Mouse (Mus musculus) lung, embryonic 16.5 days (tissue): ENCODE data around the gene Mia2. TPM values are rescaled to one million over a fixed set of nuclear protein-coding genes. Genes with fewer than 3 reads are reported as not detected.

Source experiments
- ATAC-seq: fragments of 200-750 bp; cut with Nextera tagmentation; 2 replicates; pipeline ENCODE4 v1.8.0; 2017; ENCODE audit warnings: low read depth, mild to moderate bottlenecking, moderate library complexity
- H3K27ac ChIP-seq: fragments of 300-500 bp; sonication (generic); 2 replicates; pipeline ENCODE4 v1.5.1; 2014; ENCODE audit warnings: mild to moderate bottlenecking, control low read depth, low read length
- H3K27me3 ChIP-seq: fragments of 300-500 bp; sonication (generic); 2 replicates; pipeline ENCODE4 v1.6.1; 2014; ENCODE audit warnings: low read depth, low read length, mixed read lengths; ENCODE audit not compliant: control insufficient read depth, insufficient read depth
- H3K36me3 ChIP-seq: fragments of 300-500 bp; sonication (generic); 2 replicates; pipeline ENCODE4 v1.6.1; 2014; ENCODE audit warnings: low read length; ENCODE audit not compliant: control insufficient read depth, insufficient read depth
- H3K4me1 ChIP-seq: fragments of 300-500 bp; sonication (generic); replicated peaks from 2 replicates; pipeline ENCODE4 v1.6.1; 2014; ENCODE audit warnings: low read length, mixed read lengths; ENCODE audit not compliant: control insufficient read depth, insufficient read depth
- H3K4me2 ChIP-seq: fragments of 300-500 bp; sonication (generic); 2 replicates; pipeline ENCODE4 v1.6.1; 2014; ENCODE audit warnings: low read depth, low read length, control low read depth
- H3K4me3 ChIP-seq: fragments of 300-500 bp; sonication (generic); 2 replicates; pipeline ENCODE4 v1.5.1; 2014; ENCODE audit warnings: mild to moderate bottlenecking, low read length, control low read depth
- H3K9ac ChIP-seq: fragments of 300-500 bp; sonication (generic); 2 replicates; pipeline ENCODE4 v1.6.1; 2014; ENCODE audit warnings: low read length, control low read depth
- H3K9me3 ChIP-seq: fragments of 300-500 bp; sonication (generic); 2 replicates; pipeline ENCODE4 v1.6.1; 2016; ENCODE audit warnings: low read length; ENCODE audit not compliant: control insufficient read depth
- WGBS: fragments of 180-500 bp; shearing (Covaris S2); extraction: QIAGEN DNeasy Blood & Tissue Kit; methylation state at CpG from one replicate; pipeline ENCODE4 v1.1.7; 2014; 5-methylcytosine and 5-hydroxymethylcytosine counted together
- polyA plus RNA-seq: library from polyadenylated mRNA; unstranded; fragments of >200 nt; fragmentation: Nextera tagmentation; extraction: Ambion mirVana; gene quantifications from 2 replicates; pipeline ENCODE4 v1.2.1, GENCODE M21; 2015

Gene Mia2
- polyA plus RNA-seq, 1 experiment from 2014 or later, result 55.8 TPM

- ATAC-seq, result no peak
- Histone ChIP-seq H3K4me2 (no peak overlapping the region), H3K9me3 (no peaks in the 10 kb centered on the region), H3K27ac (no peak overlapping the region), H3K27me3 (no peaks in the 10 kb centered on the region), H3K9ac (no peak overlapping the region), H3K4me1 (no peaks in the 10 kb centered on the region), H3K36me3 (no peaks in the 10 kb centered on the region), H3K4me3 (no peak overlapping the region)
- 77% methylated on average over 4 of the region's 4 CpGs for WGBS
These were observed 15.1 kb upstream of the Mia2 start for GRCm38 (mm10) chr12:59080461-59080860.

GRCm38 (mm10) chr12:59084446-59084845 lies 11.2 kb upstream of the Mia2 start:
- Histone ChIP-seq H3K4me3 (no peak overlapping the region), H3K27me3 (no peaks in the 10 kb centered on the region), H3K9ac (no peak overlapping the region), H3K27ac (no peak overlapping the region), H3K4me1 (no peaks in the 10 kb centered on the region), H3K36me3 (no peaks in the 10 kb centered on the region), H3K9me3 (no peaks in the 10 kb centered on the region; the same call in 1 of the 2 replicates), H3K4me2 (no peak overlapping the region)
- ATAC-seq, result no peak
- WGBS, result 60% methylated on average over 5 of the region's 5 CpGs

- Histone ChIP-seq H3K27me3 (no peaks in the 10 kb centered on the region), H3K4me3 (no peak overlapping the region), H3K36me3 (no peaks in the 10 kb centered on the region), H3K4me2 (no peak overlapping the region), H3K4me1 (no peaks in the 10 kb centered on the region), H3K9ac (no peak overlapping the region), H3K27ac (no peak overlapping the region), H3K9me3 (no peaks in the 10 kb centered on the region; the same call in 1 of the 2 replicates)
- no peak for ATAC-seq
- WGBS, result 78% methylated on average over 5 of the region's 5 CpGs
These were observed 9.4 kb upstream of the Mia2 start for GRCm38 (mm10) chr12:59086171-59086570.

GRCm38 (mm10) chr12:59093543-59093942 lies 2.1 kb upstream of the Mia2 start:
- no peaks in the 10 kb centered on the region for H3K27me3 ChIP-seq
- 16% methylated on average over 2 of the region's 2 CpGs for WGBS

GRCm38 (mm10) chr12:59104771-59105170 lies 9.2 kb downstream of the Mia2 start:
- ATAC-seq, result no peak
- WGBS, result 70% methylated on average over 5 of the region's 5 CpGs
- Histone ChIP-seq H3K9me3 (no peaks in the 10 kb centered on the region), H3K27me3 (no peaks in the 10 kb centered on the region), H3K9ac (no peak overlapping the region), H3K4me2 (no peak overlapping the region), H3K27ac (no peak overlapping the region), H3K4me3 (no peak overlapping the region), H3K4me1 (no peaks in the 10 kb centered on the region), H3K36me3 (no peaks in the 10 kb centered on the region)

More at GRCm38 (mm10) chr12:59093543-59093942, 2.1 kb upstream of the Mia2 start:
- Histone ChIP-seq H3K27ac (no peak overlapping the region), H3K4me1 (no peaks in the 10 kb centered on the region), H3K4me2 (no peak overlapping the region), H3K4me3 (no peak overlapping the region), H3K9ac (no peak overlapping the region), H3K36me3 (no peaks in the 10 kb centered on the region), H3K9me3 (no peaks in the 10 kb centered on the region)
- ATAC-seq, result no peak

- H3K4me1 ChIP-seq, result no peaks in the 10 kb centered on the region
- H3K4me2 ChIP-seq, result no peak overlapping the region
- H3K4me3 ChIP-seq, result no peak overlapping the region
- H3K36me3 ChIP-seq, result no peaks in the 10 kb centered on the region
- no peaks in the 10 kb centered on the region for H3K9me3 ChIP-seq
- no peak for ATAC-seq
- WGBS, result 72% methylated on average over 6 of the region's 6 CpGs
- H3K9ac ChIP-seq, result no peak overlapping the region
- H3K27me3 ChIP-seq, result no peaks in the 10 kb centered on the region
- no peak overlapping the region for H3K27ac ChIP-seq
These were observed 10.3 kb downstream of the Mia2 start for GRCm38 (mm10) chr12:59105914-59106313.

- ATAC-seq, result no peak
- no peak overlapping the region for H3K4me2 ChIP-seq
- H3K27ac ChIP-seq, result no peak overlapping the region
- H3K9me3 ChIP-seq, result no peaks in the 10 kb centered on the region
- H3K36me3 ChIP-seq, result no peaks in the 10 kb centered on the region
- H3K27me3 ChIP-seq, result no peaks in the 10 kb centered on the region
- H3K4me1 ChIP-seq, result no peaks in the 10 kb centered on the region
- WGBS, result 87% methylated on average over 5 of the region's 5 CpGs
- H3K9ac ChIP-seq, result no peak overlapping the region
- no peak overlapping the region for H3K4me3 ChIP-seq
These were observed 10.9 kb downstream of the Mia2 start for GRCm38 (mm10) chr12:59106491-59106890.

GRCm38 (mm10) chr12:59107926-59108325 lies 12.3 kb downstream of the Mia2 start:
- Histone ChIP-seq H3K4me1 (no peaks in the 10 kb centered on the region), H3K9me3 (no peaks in the 10 kb centered on the region), H3K4me2 (no peak overlapping the region), H3K9ac (no peak overlapping the region), H3K27me3 (no peaks in the 10 kb centered on the region), H3K27ac (no peak overlapping the region), H3K36me3 (no peaks in the 10 kb centered on the region), H3K4me3 (no peak overlapping the region)
- no peak for ATAC-seq
- 77% methylated on average over 4 of the region's 4 CpGs for WGBS

GRCm38 (mm10) chr12:59117184-59117583 lies 21.6 kb downstream of the Mia2 start:
- no peaks in the 10 kb centered on the region for H3K27me3 ChIP-seq
- no peak overlapping the region for H3K27ac ChIP-seq
- H3K36me3 ChIP-seq, result no peaks in the 10 kb centered on the region
- 59% methylated on average over 3 of the region's 3 CpGs for WGBS
- no peaks in the 10 kb centered on the region for H3K4me1 ChIP-seq
- no peaks in the 10 kb centered on the region for H3K9me3 ChIP-seq
- no peak for ATAC-seq
- H3K9ac ChIP-seq, result no peak overlapping the region
- H3K4me3 ChIP-seq, result no peak overlapping the region
- no peak overlapping the region for H3K4me2 ChIP-seq

- WGBS, result 84% methylated on average over 2 of the region's 2 CpGs
- Histone ChIP-seq H3K9me3 (no peaks in the 10 kb centered on the region), H3K9ac (no peak overlapping the region), H3K27me3 (no peaks in the 10 kb centered on the region), H3K4me2 (no peak overlapping the region), H3K4me3 (no peak overlapping the region), H3K36me3 (no peaks in the 10 kb centered on the region), H3K4me1 (peaks cover 6% of the 10 kb centered on the region; the same call in 1 of the 2 replicates), H3K27ac (no peak overlapping the region)
- ATAC-seq, result no peak
These were observed 29.8 kb downstream of the Mia2 start for GRCm38 (mm10) chr12:59125426-59125825.
